Mouse (Mus musculus) thymus, adult 2 months (tissue): ENCODE results near the gene Cog5.

Source experiments
- CTCF ChIP-seq: fragments of 200-500 bp; IDR thresholded peaks from 2 replicates; pipeline ENCODE4 v1.5.1; 2012; ENCODE audit warnings: mild to moderate bottlenecking, control low read depth, low read length, moderate library complexity, borderline replicate concordance; ENCODE audit not compliant: control insufficient read depth, poor library complexity, insufficient read depth; ENCODE audit errors: extremely low read depth
- POLR2A ChIP-seq: fragments of 200-500 bp; IDR thresholded peaks from 2 replicates; pipeline ENCODE4 v1.6.1; 2012; ENCODE audit warnings: mild to moderate bottlenecking, low read length, control low read depth, moderate library complexity; ENCODE audit not compliant: control insufficient read depth, poor library complexity, insufficient read depth; ENCODE audit errors: extremely low read depth

DNA sequence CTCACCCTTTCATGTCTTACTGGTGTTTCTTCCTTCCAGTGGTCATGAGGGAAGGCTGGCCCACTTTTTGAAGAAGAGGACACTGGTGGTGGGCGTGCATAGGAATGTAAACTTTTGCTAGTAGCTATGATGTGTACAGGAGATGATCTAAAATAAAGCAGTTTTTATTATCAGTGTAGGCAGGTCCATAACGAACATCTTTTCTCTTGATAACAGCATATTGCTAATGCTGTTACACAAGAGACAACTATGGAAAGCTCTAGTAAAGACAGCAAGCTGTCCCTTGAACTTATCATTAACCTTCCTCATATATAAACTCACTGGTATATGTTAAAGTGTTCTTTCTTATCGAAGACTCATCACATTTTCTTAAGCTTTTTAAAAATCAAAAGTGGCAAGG, 282.9 kb downstream of the Cog5 start:
- TF ChIP-seq CTCF (no peak), POLR2A (no peak)
